Mouse (Mus musculus) central nervous system, embryonic 11.5 days (tissue): ENCODE results near the gene Cnn1. TPM values are rescaled to one million over a fixed set of nuclear protein-coding genes. Genes with fewer than 3 reads are reported as not detected.

Experiments used
- polyA plus RNA-seq: library from polyadenylated mRNA; depleted of rRNA; stranded (reverse); fragments of >200 nt; gene quantifications from 2 replicates; pipeline ENCODE4 v1.2.3, GENCODE M21; 2012; rRNA removed

Cnn1 gene
- polyA plus RNA-seq, result 5.0 and 11.5 TPM in 2 replicates

GRCm38 (mm10) chr9:22098993-22099696 is at the start of gene Cnn1:
Cnn1 (plus strand) TSS chr9:22099216.

GRCm38 (mm10) chr9:22051958-22052254 is 47.1 kb upstream of the Cnn1 start, which contains the start of gene Elavl3:
Elavl3 (minus strand) TSS chr9:22052023.

GRCm38 (mm10) chr9:22070791-22071573 is 28.0 kb upstream of the Cnn1 start, which contains the start of the genes Gm49318 and Zfp653:
Gm49318 (minus strand) TSS chr9:22071259.
Zfp653 (minus strand) TSS chr9:22071376.

GRCm38 (mm10) chr9:22085022-22085834 is 13.8 kb upstream of the Cnn1 start, which contains the start of gene Ecsit:
Ecsit (minus strand) TSS chr9:22085438.

GRCm38 (mm10) chr9:22116740-22117426 is 17.9 kb downstream of the Cnn1 start, which contains the start of gene Elof1:
Elof1 (minus strand) TSS chr9:22117172.

GRCm38 (mm10) chr9:22135644-22136390 is 36.8 kb downstream of the Cnn1 start, which contains the start of gene Acp5:
Acp5 (minus strand) TSS chr9:22135711.

GRCm38 (mm10) chr9:22156497-22157245 is 57.7 kb downstream of the Cnn1 start, which contains the start of gene Pigyl:
Pigyl (plus strand) TSS chr9:22156846.

Other genes starting within 250 kb of the Cnn1 start
- 47.1 and 89.7 TPM in 2 replicates for gene Dock6, start 246.6 kb upstream of the Cnn1 start, polyA plus RNA-seq
- gene Rab3d, start 181.0 kb upstream of the Cnn1 start, polyA plus RNA-seq, result 7.1 and 10.0 TPM in 2 replicates
- 7.9 and 8.4 TPM in 2 replicates for gene Ccdc159, start 171.7 kb upstream of the Cnn1 start, polyA plus RNA-seq
- 23.9 and 26.4 TPM in 2 replicates for gene Tmem205, start 171.7 kb upstream of the Cnn1 start, polyA plus RNA-seq
- 30.6 and 36.7 TPM in 2 replicates for gene Plppr2, start 162.2 kb upstream of the Cnn1 start, polyA plus RNA-seq
- 7.4 and 7.8 TPM in 2 replicates for gene Swsap1, start 143.5 kb upstream of the Cnn1 start, polyA plus RNA-seq
- 12.4 and 18.9 TPM in 2 replicates for gene Epor, start 135.7 kb upstream of the Cnn1 start, polyA plus RNA-seq
- gene Rgl3, start 109.8 kb upstream of the Cnn1 start, polyA plus RNA-seq, result 3.3 and 3.4 TPM in 2 replicates
- 4.8 and 7.3 TPM in 2 replicates for gene Ccdc151, start 96.6 kb upstream of the Cnn1 start, polyA plus RNA-seq
- gene Prkcsh, start 96.4 kb upstream of the Cnn1 start, polyA plus RNA-seq, result 109 and 149 TPM in 2 replicates
- 84.7 and 86.4 TPM in 2 replicates for gene Elavl3, start 47.2 kb upstream of the Cnn1 start, polyA plus RNA-seq
- 0.08 and 0.12 TPM in 2 replicates for gene Gm49318, start 28.0 kb upstream of the Cnn1 start, polyA plus RNA-seq
- 35.9 and 38.7 TPM in 2 replicates for gene Zfp653, start 27.8 kb upstream of the Cnn1 start, polyA plus RNA-seq
- 19.9 and 30.4 TPM in 2 replicates for gene Ecsit, start 13.8 kb upstream of the Cnn1 start, polyA plus RNA-seq
- gene Elof1, start 18.0 kb downstream of the Cnn1 start, polyA plus RNA-seq, result 142 and 147 TPM in 2 replicates
- gene Acp5, start 36.5 kb downstream of the Cnn1 start, polyA plus RNA-seq, result 27.3 and 32.4 TPM in 2 replicates
- 49.8 and 79.8 TPM in 2 replicates for gene Pigyl, start 57.6 kb downstream of the Cnn1 start, polyA plus RNA-seq
- gene Zfp872, start 88.9 kb downstream of the Cnn1 start, polyA plus RNA-seq, result 0.12 and 0.17 TPM in 2 replicates
- 10.3 and 12.2 TPM in 2 replicates for gene Zfp809, start 126.5 kb downstream of the Cnn1 start, polyA plus RNA-seq
- 2.6 and 3.8 TPM in 2 replicates for gene Zfp599, start 160.7 kb downstream of the Cnn1 start, polyA plus RNA-seq
- gene Zfp810, start 208.4 kb downstream of the Cnn1 start, polyA plus RNA-seq, result 37.2 and 44.6 TPM in 2 replicates